Mouse (Mus musculus) adrenal gland, postnatal 0 days (tissue): ENCODE measurements around the gene Serbp1. TPM values are rescaled to one million over a fixed set of nuclear protein-coding genes. Genes with fewer than 3 reads are reported as not detected.

Source experiments
- polyA plus RNA-seq: library from polyadenylated mRNA; unstranded; fragments of >200 nt; fragmentation: Nextera tagmentation; extraction: Ambion mirVana; gene quantifications from 2 replicates; pipeline ENCODE4 v1.2.1, GENCODE M21; 2015

Gene Serbp1
- polyA plus RNA-seq: 276 and 294 TPM in 2 replicates

DNA sequence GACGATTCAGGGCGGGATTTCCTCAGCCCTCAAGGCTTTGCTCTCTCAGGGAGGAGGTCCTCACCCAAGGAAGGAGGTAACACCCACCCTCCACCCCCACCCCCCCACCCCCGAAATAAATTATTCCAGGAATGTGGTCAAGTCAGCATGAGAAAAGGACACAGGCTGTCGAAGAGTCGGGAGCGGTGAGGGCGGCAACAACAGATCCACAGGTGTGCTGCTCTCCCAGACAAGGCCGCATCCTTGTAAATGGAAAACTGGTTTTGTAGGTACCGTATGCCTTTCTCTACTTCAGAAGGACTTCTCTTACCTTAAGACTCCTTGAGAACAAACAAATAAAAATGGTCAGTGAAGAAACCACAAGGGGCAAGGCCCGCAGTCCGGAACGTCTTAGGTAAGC is at the start of gene Serbp1:
TSS of gene Serbp1 (plus strand) at position 200 of the 400 bp plus-strand sequence.

Other genes with a start within 250 kb of the Serbp1 start
- gene Gadd45a, start 200.7 kb upstream of the Serbp1 start, polyA plus RNA-seq: 17.7 and 29.5 TPM in 2 replicates
- gene Il12rb2, start 138.0 kb downstream of the Serbp1 start, polyA plus RNA-seq: 0.10 and 0.11 TPM in 2 replicates